Mouse (Mus musculus) testis, adult 2 months (tissue): ENCODE results near the gene Nfix.

Experiments used
- CTCF ChIP-seq: fragments of 200-500 bp; IDR thresholded peaks from 2 replicates; pipeline ENCODE4 v1.5.1; 2012; ENCODE audit warnings: low read depth, mild to moderate bottlenecking, inconsistent platforms, low read length, moderate library complexity; ENCODE audit not compliant: control insufficient read depth, insufficient read depth, insufficient replicate concordance
- POLR2A ChIP-seq: fragments of 200-500 bp; IDR thresholded peaks from 2 replicates; pipeline ENCODE4 v1.6.1; 2012; ENCODE audit warnings: low read depth, mild to moderate bottlenecking, inconsistent platforms, low read length, moderate library complexity; ENCODE audit not compliant: control insufficient read depth

DNA sequence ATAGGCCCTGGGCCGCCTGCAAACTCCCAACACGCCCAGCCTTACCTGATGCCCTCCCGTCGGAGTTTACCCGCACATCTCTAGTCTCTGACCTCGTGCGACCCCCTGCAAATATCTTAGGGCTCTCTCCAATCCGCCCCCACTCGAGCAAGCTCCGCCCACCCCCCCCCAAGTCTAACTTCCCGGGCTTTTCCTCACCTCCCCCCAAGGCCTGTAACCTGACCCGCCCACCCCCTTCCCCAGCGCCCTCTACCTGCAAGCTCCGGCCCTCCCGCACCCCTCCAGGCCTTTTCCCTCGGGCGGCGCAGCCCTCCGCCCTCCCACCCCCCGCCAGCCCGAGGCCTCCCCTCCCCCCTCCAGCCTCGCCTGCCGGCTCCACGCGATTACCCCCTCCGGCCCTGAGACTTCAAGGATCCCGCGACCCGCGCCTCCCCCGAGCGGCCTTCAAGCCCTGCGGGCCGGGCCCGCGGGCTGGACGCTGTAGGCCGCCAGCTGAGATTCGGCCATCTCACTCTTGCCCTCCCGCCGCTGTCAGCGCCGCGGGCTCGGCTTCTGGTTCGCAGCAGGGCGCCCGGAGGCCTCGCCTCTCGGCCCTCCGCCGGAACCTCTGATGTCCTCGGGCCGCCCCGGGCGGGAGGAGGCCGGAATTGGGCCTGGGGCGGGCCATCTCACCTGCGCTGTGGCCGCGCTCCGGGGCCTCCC, 113.0 kb downstream of the Nfix start:
- TF ChIP-seq POLR2A: no peak
- TF ChIP-seq CTCF: no peak
